Mouse (Mus musculus) CH12.LX (cell line): Measurements from ENCODE around the gene Nos1ap.

Experiments used
- E2F4 ChIP-seq: IDR thresholded peaks from 2 replicates; pipeline ENCODE4 v1.6.1; 2011; ENCODE audit warnings: low read depth, low read length, improper control_type of control experiment; ENCODE audit not compliant: insufficient replicate concordance
- POLR2A ChIP-seq: IDR thresholded peaks from 2 replicates; pipeline ENCODE4 v1.6.1; 2011; ENCODE audit warnings: low read depth, mild to moderate bottlenecking, improper control_type of control experiment, low read length

GRCm38 (mm10) chr1:170416206-170416605 is 173.5 kb downstream of the Nos1ap start:
- TF ChIP-seq E2F4 (no peak), POLR2A (no peak)
